Mouse (Mus musculus): Measurements from ENCODE around the gene Rp9. TPM values are rescaled to one million over a fixed set of nuclear protein-coding genes. Genes with fewer than 3 reads are reported as not detected.
"Not testable (repeated sequence)": the region's sequence is repeated elsewhere in the genome, so short reads cannot be mapped to it uniquely, and the experiment has no call there.

The Rp9 gene
- polyA plus RNA-seq, 1 experiment from 2014 or later: 64.8 TPM

- H3K36me3 ChIP-seq: peaks cover 75% of the 10 kb centered on the region
- no peaks in the 10 kb centered on the region for H3K27me3 ChIP-seq
- no peak for ATAC-seq
- no peak overlapping the region for H3K9ac ChIP-seq (replicated peaks)
- no peaks in the 10 kb centered on the region for H3K9me3 ChIP-seq
- H3K4me3 ChIP-seq (replicated peaks): no peak overlapping the region
- no peak overlapping the region for H3K27ac ChIP-seq
- H3K4me2 ChIP-seq (replicated peaks): no peak overlapping the region
- H3K4me1 ChIP-seq (replicated peaks): no peaks in the 10 kb centered on the region
These were observed 14.5 kb downstream of the Rp9 start for GRCm38 (mm10) chr9:22455041-22455440.

DNA sequence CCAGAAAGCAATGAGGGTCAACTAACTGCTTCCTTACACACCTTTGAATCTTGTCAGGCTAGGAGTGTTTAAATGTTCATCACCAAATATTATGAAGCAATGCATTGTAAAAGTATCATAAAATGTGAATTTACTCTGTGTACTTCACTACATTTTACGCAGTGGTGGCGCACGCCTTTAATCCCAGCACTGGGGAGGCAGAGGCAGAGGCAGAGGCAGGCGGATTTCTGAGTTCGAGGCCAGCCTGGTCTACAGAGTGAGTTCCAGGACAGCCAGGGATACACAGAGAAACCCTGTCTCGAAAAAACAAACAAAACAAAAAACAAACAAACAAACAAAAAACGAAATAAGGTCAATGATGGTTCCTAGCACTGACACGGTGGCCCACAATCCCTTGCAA lies 15.6 kb downstream of the Rp9 start, which contains the start of gene Gm17545:
Gm17545 (plus strand) TSS at position 301 of the 400 bp plus-strand sequence.
- not testable (repeated sequence) for H3K4me2 ChIP-seq (replicated peaks); H3K27me3 ChIP-seq; H3K27ac ChIP-seq; H3K9ac ChIP-seq (replicated peaks); H3K4me1 ChIP-seq (replicated peaks); ATAC-seq; H3K9me3 ChIP-seq; H3K4me3 ChIP-seq (replicated peaks)
- H3K36me3 ChIP-seq: peaks cover 85% of the 10 kb centered on the region
- WGBS: 92% methylated on average over 8 of the region's 8 CpGs

DNA sequence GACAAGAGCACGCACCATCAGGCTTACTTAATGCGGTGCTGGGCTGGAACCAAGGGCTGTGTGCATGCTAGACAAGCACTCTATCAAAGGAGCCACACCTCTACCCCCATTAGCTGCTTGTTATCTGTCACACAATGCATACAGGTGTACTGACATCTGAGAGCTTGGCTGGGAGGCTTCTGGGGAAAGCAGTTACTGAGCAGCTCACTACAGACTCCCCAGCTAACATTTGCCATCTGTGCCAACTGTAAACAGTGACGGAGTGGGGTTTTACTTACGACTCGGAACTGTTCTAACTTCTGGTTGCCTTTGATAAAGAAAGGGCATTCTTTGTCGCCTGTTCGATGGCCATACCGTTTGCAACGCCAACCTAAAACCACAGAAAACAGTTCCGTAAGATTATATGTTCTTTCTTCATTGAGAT lies 16.0 kb downstream of the Rp9 start:
- Histone ChIP-seq H3K27ac (no peak overlapping the region), H3K4me3 (replicated peaks) (no peak overlapping the region), H3K4me2 (replicated peaks) (no peak overlapping the region), H3K27me3 (no peaks in the 10 kb centered on the region), H3K9ac (replicated peaks) (no peak overlapping the region), H3K36me3 (peaks cover 90% of the 10 kb centered on the region), H3K4me1 (replicated peaks) (no peaks in the 10 kb centered on the region), H3K9me3 (no peaks in the 10 kb centered on the region)
- 97% methylated on average over 10 of the region's 10 CpGs for WGBS
- ATAC-seq: no peak

DNA sequence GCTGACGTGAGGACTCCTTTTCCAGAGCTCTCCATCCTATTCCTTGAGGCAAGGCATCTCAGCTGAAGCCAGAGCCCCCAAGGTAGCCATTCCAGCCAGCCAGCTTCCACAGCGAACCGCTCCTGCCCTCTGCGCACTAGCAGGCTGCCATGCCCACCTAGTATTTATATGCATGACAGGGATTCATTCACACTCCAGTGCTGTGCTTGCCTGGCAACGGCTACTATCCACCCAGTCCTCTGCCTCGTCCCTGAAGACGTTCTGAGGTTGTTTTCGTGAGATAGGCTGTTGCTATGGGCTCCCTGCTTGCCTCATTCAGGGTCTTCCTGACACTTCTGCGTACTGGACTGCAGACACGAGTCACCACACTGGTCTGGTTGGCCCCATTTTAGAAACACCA lies 16.8 kb downstream of the Rp9 start:
- Histone ChIP-seq H3K36me3 (peaks cover 97% of the 10 kb centered on the region), H3K27me3 (no peaks in the 10 kb centered on the region), H3K27ac (no peak overlapping the region), H3K9ac (replicated peaks) (no peak overlapping the region), H3K4me2 (replicated peaks) (no peak overlapping the region), H3K9me3 (no peaks in the 10 kb centered on the region), H3K4me3 (replicated peaks) (no peak overlapping the region), H3K4me1 (replicated peaks) (no peaks in the 10 kb centered on the region)
- WGBS: 91% methylated on average over 10 of the region's 10 CpGs
- no peak for ATAC-seq

GRCm38 (mm10) chr9:22449209-22449608 lies 20.3 kb downstream of the Rp9 start:
- H3K9me3 ChIP-seq: no peaks in the 10 kb centered on the region
- no peaks in the 10 kb centered on the region for H3K27me3 ChIP-seq
- 95% methylated on average over 6 of the region's 6 CpGs for WGBS
- no peak for ATAC-seq
- H3K4me1 ChIP-seq (replicated peaks): no peaks in the 10 kb centered on the region
- H3K4me2 ChIP-seq (replicated peaks): no peak overlapping the region
- H3K36me3 ChIP-seq: peaks cover 76% of the 10 kb centered on the region
- H3K9ac ChIP-seq (replicated peaks): no peak overlapping the region
- no peak overlapping the region for H3K27ac ChIP-seq
- no peak overlapping the region for H3K4me3 ChIP-seq (replicated peaks)

DNA sequence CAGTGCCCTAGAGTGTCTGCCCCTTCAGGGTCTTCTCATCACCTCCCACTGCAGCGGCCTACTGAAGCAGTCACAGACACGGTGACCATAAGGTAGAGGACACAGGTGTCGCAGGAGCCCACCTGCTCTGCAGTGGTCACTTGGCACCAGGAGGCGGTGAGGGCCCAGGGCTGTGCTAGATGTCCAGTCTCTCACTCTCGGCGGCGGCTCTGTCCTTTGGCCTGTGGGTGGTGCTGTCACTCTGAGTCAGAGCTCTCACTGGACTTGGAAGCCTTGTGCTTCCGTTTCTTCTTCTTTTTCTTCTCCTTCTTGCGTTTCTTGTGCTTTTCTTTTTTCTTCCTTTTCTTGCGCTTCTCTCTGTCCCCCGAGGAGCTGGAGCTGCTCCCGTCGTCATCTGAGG lies 21.1 kb downstream of the Rp9 start:
- peaks cover 69% of the 10 kb centered on the region for H3K36me3 ChIP-seq
- 83% methylated on average over 13 of the region's 13 CpGs for WGBS
- H3K4me2 ChIP-seq (replicated peaks): no peak overlapping the region
- no peaks in the 10 kb centered on the region for H3K4me1 ChIP-seq (replicated peaks)
- H3K27ac ChIP-seq: no peak overlapping the region
- ATAC-seq: no peak
- H3K27me3 ChIP-seq: no peaks in the 10 kb centered on the region
- no peak overlapping the region for H3K4me3 ChIP-seq (replicated peaks)
- no peak overlapping the region for H3K9ac ChIP-seq (replicated peaks)
- H3K9me3 ChIP-seq: no peaks in the 10 kb centered on the region

GRCm38 (mm10) chr9:22447213-22447612 lies 22.3 kb downstream of the Rp9 start:
- no peak overlapping the region for H3K27ac ChIP-seq
- H3K4me2 ChIP-seq (replicated peaks): no peak overlapping the region
- no peaks in the 10 kb centered on the region for H3K9me3 ChIP-seq
- H3K9ac ChIP-seq (replicated peaks): no peak overlapping the region
- no peaks in the 10 kb centered on the region for H3K27me3 ChIP-seq
- WGBS: 96% methylated on average over 5 of the region's 5 CpGs
- no peak overlapping the region for H3K4me3 ChIP-seq (replicated peaks)
- peaks cover 60% of the 10 kb centered on the region for H3K36me3 ChIP-seq
- ATAC-seq: no peak
- no peaks in the 10 kb centered on the region for H3K4me1 ChIP-seq (replicated peaks)

- 89% methylated on average over 1 of the region's 1 CpGs for WGBS
- no peak overlapping the region for H3K27ac ChIP-seq
- ATAC-seq: no peak
- 0 out of 2 replicates have a peak, but pooled peaks cover 2% of the 10 kb centered on the region for H3K9me3 ChIP-seq
- no peak overlapping the region for H3K4me3 ChIP-seq (replicated peaks)
- H3K9ac ChIP-seq (replicated peaks): no peak overlapping the region
- H3K27me3 ChIP-seq: no peaks in the 10 kb centered on the region
- no peak overlapping the region for H3K4me2 ChIP-seq (replicated peaks)
- H3K4me1 ChIP-seq (replicated peaks): no peaks in the 10 kb centered on the region
- H3K36me3 ChIP-seq: peaks cover 47% of the 10 kb centered on the region
These were observed 24.4 kb downstream of the Rp9 start for GRCm38 (mm10) chr9:22445123-22445522.

DNA sequence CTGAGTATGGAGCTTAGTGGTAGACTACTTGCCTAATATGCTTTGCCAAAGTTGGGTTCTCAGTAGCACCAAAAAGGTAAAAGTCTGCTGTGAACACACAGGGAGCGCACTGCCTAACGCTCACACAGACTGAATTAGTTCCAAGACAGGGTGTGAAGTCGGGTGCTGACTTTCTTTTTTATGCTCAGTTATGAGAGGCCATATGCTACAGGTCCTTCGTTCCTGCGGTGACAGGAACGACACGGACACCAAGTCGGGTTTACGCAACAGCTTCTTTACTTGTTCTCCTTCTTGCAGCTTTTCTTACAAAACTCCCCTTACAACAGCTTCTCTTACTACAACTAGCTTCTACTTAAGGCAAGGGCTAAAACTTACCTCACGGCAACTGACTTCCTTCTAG lies 26.4 kb downstream of the Rp9 start:
- H3K4me1 ChIP-seq (replicated peaks): no peaks in the 10 kb centered on the region
- H3K27me3 ChIP-seq: no peaks in the 10 kb centered on the region
- no peak overlapping the region for H3K27ac ChIP-seq
- H3K4me3 ChIP-seq (replicated peaks): no peak overlapping the region
- H3K4me2 ChIP-seq (replicated peaks): no peak overlapping the region
- H3K36me3 ChIP-seq: peaks cover 28% of the 10 kb centered on the region
- 0 out of 2 replicates have a peak, but pooled peaks cover 2% of the 10 kb centered on the region for H3K9me3 ChIP-seq
- ATAC-seq: no peak
- H3K9ac ChIP-seq (replicated peaks): no peak overlapping the region
- WGBS: 93% methylated on average over 10 of the region's 10 CpGs

DNA sequence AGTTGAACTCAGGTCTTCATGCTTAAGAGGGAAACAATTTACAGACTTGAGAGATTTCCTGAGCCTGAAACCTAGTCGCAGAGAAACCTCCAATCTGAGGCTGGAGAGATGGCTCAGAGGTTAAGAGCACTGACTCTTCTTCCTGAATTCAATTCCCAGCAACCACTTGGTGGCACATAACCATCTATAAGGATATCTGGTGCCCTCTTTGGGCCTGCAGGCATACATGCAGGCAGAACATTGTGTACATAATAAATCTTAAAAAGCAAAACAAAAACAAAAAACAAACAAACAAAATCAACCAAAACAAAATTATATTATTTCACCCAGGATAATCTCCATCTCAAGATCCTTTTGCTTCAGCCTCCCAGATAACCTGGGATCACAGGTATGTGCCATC lies 30.7 kb downstream of the Rp9 start:
- WGBS: 78% methylated on average over 1 of the region's 1 CpGs
- ATAC-seq: no peak
- H3K9me3 ChIP-seq: 0 out of 2 replicates have a peak, but pooled peaks cover 2% of the 10 kb centered on the region

DNA sequence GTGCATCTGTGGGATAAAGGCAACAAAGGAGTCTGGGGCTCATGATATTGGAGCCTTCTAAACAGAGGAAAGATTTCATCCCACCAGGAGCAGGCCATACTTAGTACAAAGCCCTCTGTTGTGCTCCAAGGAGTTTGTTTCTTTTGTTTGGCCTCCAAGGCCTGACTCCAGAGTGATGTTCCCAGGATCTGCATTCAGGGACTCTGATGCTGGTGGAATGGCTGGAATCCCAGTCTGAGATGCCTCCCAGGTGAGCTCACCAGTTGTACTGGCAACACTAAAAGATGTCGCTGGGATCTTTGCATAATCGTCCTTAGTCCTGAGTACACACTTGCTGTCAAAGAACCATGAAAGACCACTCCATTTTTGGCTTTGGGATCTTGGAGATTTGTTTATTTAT lies 35.4 kb downstream of the Rp9 start:
- H3K4me1 ChIP-seq (replicated peaks): 0 out of 2 replicates have a peak, but pooled peaks cover 5% of the 10 kb centered on the region
- no peak overlapping the region for H3K9ac ChIP-seq (replicated peaks)
- WGBS: 93% methylated on average over 2 of the region's 2 CpGs
- no peak overlapping the region for H3K27ac ChIP-seq
- H3K4me3 ChIP-seq (replicated peaks): no peak overlapping the region
- no peaks in the 10 kb centered on the region for H3K9me3 ChIP-seq
- H3K36me3 ChIP-seq: peaks cover 10% of the 10 kb centered on the region; the same call in 1 of the 2 replicates
- no peaks in the 10 kb centered on the region for H3K27me3 ChIP-seq
- no peak for ATAC-seq
- no peak overlapping the region for H3K4me2 ChIP-seq (replicated peaks)

More for the DNA sequence above, 30.7 kb downstream of the Rp9 start:
- Histone ChIP-seq H3K36me3 (peaks cover 16% of the 10 kb centered on the region), H3K4me1 (replicated peaks) (no peaks in the 10 kb centered on the region), H3K9ac (replicated peaks) (no peak overlapping the region), H3K27ac (no peak overlapping the region), H3K4me3 (replicated peaks) (no peak overlapping the region), H3K27me3 (no peaks in the 10 kb centered on the region), H3K4me2 (replicated peaks) (no peak overlapping the region)

- WGBS: 77% methylated on average over 2 of the region's 2 CpGs
- Histone ChIP-seq H3K27ac (no peak overlapping the region), H3K4me3 (replicated peaks) (no peak overlapping the region), H3K4me2 (replicated peaks) (no peak overlapping the region), H3K9me3 (no peaks in the 10 kb centered on the region), H3K4me1 (replicated peaks) (0 out of 2 replicates have a peak, but pooled peaks cover 10% of the 10 kb centered on the region), H3K9ac (replicated peaks) (no peak overlapping the region), H3K36me3 (peaks cover 10% of the 10 kb centered on the region; the same call in 1 of the 2 replicates), H3K27me3 (no peaks in the 10 kb centered on the region)
- ATAC-seq: no peak
These were observed 36.3 kb downstream of the Rp9 start for GRCm38 (mm10) chr9:22433221-22433620.

GRCm38 (mm10) chr9:22430315-22430840 lies 39.2 kb downstream of the Rp9 start:
- H3K4me2 ChIP-seq (replicated peaks): no peak overlapping the region
- WGBS: 31% methylated on average over 5 of the region's 5 CpGs

More at GRCm38 (mm10) chr9:22430315-22430840, 39.2 kb downstream of the Rp9 start:
- Histone ChIP-seq H3K4me1 (replicated peaks) (0 out of 2 replicates have a peak, but pooled peaks cover 11% of the 10 kb centered on the region), H3K9ac (replicated peaks) (no peak overlapping the region), H3K27ac (no peak overlapping the region), H3K36me3 (peaks cover 10% of the 10 kb centered on the region; the same call in 1 of the 2 replicates), H3K4me3 (replicated peaks) (no peak overlapping the region), H3K9me3 (no peaks in the 10 kb centered on the region), H3K27me3 (no peaks in the 10 kb centered on the region)
- ATAC-seq: no peak

Data from midbrain, embryonic 13.5 days (tissue).